Mouse (Mus musculus) spleen, postnatal 14 days (tissue): ENCODE measurements around the gene Asb7.

ENCODE experiments used
- DNase-seq, 2 experiments: peaks; one replicate each; pipeline ENCODE4 v3.0.0; 2021 to 2022; ENCODE audit warnings: low spot score in 2 of 2

Gene Asb7

GRCm38 (mm10) chr7:66655471-66655870 lies 33.9 kb downstream of the Asb7 start:
- DNase-seq, result no peak

GRCm38 (mm10) chr7:66653596-66653995 lies 35.8 kb downstream of the Asb7 start:
- DNase-seq, result no peak

- no peak for DNase-seq
Observed at GRCm38 (mm10) chr7:66652216-66652615, 37.2 kb downstream of the Asb7 start.

DNA sequence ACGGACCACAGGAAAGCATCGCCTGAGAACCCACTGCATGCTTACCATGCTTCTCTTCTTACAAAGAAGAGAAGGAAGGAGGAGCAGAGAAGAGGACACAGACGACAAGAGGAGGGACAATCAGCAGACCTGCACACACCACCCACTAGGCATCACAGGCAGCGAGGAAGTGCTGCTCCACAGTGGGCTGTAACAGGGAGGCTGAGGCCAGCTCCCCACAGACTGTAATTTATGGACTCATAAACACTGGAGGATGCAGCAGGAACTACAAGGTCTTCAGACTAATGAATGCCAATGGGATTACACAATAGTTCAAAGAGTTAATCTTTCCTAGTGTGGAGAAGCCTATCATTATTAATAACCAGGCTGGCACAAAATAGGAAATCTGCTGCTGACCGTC lies 38.5 kb downstream of the Asb7 start:
- no peak for DNase-seq

- no peak for DNase-seq
Observed at GRCm38 (mm10) chr7:66649181-66649580, 40.2 kb downstream of the Asb7 start.

DNA sequence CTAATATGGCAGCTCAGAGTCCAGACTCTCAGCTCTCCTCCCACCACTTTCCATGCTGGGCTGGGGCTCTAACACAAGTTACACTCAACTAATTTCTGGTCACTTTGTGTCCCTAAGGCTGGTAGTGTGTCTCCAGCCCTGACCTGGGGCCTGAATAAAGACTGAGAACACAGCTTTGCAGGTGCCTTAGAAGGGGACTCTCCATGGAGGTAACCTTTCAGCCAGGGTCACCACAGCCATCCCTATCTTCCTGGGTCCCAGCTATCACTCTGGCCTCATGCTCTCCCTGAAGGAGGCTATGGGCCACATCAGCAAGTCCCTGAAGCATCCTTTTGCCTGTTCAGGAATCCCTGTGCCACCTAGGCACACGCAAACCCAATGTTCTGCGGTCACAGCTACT lies 43.7 kb downstream of the Asb7 start:
- no peak for DNase-seq

GRCm38 (mm10) chr7:66633351-66633750 lies 56.0 kb downstream of the Asb7 start:
- DNase-seq, result no peak

DNA sequence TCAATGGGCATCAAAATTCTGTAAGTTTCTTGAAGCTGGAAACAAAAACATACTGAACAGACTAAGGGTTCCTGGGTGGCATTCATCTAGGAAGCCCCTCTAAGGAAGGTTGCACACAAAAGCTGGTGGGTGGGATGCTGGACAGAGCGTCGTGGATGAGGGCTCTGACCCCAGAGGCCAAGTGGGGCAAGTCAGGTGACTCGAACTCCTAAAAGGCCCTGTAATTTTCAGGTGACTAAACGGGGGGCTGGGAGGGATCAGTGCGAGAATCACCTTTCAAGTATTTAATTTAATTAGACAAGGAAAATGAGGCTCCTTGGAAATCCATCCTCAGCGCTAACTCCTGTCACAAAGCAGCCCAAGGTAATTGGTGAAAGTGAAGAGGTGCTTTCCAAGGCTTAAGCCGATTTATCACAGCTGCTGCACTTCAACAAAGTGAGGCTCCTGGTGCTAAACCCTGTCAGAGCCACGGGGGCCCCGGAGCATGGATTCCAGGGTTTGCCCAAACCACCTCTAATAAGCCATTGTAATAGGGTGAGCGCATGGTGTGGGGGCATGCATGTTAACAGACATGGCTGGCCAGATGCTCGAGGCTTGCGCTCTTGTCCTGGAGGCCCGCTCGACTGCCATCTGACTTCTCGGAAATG lies 59.1 kb downstream of the Asb7 start:
- DNase-seq, result no peak

DNA sequence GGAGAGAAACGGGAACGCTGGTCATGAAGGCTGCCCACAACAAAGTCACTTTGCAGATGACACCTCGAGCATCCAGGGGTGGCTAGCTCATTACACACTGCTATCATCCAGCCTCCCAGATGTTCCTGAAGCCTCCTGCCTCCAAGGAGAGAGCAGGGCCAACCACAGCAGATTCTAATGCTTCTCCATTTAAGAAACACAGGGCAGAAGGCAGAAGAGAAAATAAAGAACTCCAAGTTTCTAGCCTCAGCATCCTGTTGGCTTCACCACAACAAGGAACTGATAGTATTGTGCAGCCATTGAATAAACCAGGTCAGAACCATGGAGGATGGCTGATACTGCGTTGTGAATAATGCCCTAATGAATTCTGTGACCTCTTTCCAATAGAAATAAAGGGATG lies 60.0 kb downstream of the Asb7 start:
- no peak for DNase-seq

- DNase-seq, result no peak
Observed at GRCm38 (mm10) chr7:66623436-66623835, 66.0 kb downstream of the Asb7 start.

- no peak for DNase-seq
Observed at GRCm38 (mm10) chr7:66601846-66602245, 87.5 kb downstream of the Asb7 start.

DNA sequence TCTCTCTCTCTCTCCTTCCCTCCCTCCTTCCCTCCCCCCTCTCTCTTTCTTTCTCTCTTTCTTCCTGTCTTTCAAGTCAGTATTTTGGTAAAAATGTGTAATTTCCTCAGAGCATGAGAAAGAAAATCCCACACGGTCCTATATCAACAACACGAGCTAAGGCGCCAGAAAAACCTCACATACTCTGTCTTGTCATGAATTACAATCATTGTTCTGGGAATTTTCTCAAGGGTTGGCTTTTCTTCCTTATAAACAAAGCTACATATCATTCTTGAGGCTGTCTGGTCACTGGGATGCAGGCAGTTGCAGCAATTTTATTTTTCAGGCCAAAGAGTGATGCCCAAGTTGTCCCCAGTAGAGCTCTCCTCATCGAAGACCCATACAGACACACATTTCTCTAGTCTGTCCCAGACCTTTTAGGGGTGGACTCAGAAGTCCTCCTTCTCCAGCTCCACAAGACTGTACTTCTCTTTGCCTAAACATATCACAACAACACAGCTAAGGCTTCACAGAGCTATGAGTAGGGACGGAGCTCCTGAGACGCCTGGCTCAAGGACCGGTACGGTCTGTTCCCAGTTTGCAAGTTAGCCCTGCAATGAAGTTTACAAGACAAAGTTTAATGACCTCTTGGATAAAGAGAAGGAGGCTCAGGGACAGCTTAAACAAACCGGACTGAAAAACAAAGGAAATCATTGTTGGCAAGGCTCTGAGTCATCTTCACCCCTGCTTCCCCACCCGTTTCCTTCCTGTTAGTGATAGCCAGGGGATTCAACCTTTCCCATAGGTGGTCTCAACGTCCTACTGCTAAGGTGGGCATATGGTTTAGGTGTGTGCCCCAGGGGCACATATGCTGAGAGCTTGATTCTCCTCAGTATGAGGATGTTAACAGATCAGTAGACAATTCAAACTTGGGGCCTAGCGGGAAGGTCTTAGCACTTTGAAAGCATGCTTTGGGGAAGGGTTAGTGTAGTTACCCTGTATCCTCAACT lies 88.5 kb downstream of the Asb7 start:
- DNase-seq, result no peak

DNA sequence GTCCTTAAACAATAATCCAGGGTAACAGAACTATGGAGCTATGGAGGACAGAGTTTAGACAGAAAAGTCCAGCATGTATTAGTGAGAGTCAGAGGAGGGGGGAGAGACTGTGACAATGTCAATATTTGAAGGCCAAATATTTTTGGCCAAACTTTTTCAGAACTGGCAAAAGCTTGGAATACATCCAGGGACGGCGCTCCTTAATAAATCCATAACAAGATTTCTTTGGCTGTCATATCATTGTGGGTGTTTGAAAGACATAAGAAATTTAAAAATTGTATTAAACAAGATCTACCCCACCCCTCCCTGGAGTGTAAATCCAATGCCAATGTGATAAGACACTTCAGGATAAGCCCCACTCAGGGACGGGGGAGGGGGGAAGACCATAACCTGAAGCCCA lies 89.3 kb downstream of the Asb7 start:
- DNase-seq, result no peak

DNA sequence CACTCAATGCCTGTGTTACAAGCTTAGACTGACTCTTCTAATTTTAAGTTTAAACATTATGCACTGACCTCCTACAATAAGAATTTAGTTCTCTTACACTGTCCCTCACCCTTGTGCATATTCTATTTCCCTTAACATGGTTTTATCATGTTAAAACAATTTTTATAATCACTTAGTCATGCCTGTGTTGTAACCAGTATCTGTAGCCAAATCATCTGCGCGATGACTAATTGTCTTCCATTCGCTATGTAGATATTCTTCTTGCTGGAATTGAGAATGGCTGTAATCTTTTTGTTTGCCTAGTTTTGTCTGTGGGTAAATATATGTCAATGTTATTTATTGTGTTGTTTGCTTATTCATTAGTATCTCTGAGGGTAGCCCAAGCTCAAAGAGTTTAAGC lies 91.5 kb downstream of the Asb7 start:
- DNase-seq, result no peak
